Mouse (Mus musculus) central nervous system, embryonic 11.5 days (tissue): ENCODE measurements around the gene Actr1b. TPM values are rescaled to one million over a fixed set of nuclear protein-coding genes. Genes with fewer than 3 reads are reported as not detected.

Source experiments
- polyA plus RNA-seq: library from polyadenylated mRNA; depleted of rRNA; stranded (reverse); fragments of >200 nt; gene quantifications from 2 replicates; pipeline ENCODE4 v1.2.3, GENCODE M21; 2012; rRNA removed

Actr1b gene
- polyA plus RNA-seq = 110 and 133 TPM in 2 replicates

GRCm38 (mm10) chr1:36714311-36714710 lies at the start of gene Actr1b:
TSS of gene Actr1b (minus strand) at chr1:36714422.

GRCm38 (mm10) chr1:36761568-36761967 lies 47.3 kb upstream of the Actr1b start, which contains the start of gene Zap70:
TSS of gene Zap70 (plus strand) at chr1:36761798.

DNA sequence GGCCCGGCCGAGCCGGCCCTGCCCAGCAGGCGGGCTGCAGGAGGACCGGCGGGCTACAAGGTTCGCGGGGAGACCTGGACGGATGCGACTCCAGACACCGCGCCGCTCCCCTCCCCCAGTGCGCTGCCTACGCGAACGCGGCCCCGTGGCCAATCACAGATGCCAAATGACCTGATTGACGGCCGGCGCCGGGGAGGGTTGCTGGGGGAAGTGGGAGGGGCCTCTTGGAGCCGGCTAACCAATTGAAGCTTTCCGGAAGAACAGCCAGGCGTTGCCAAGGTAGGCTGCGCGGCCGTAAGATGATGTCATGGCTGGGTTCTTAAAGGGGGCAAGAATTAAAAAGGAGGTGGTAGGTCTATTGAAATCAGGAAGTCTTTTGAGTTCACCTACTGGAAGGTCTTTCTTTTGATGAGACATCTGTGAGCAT lies 4.4 kb downstream of the Actr1b start, which contains the start of gene 4933424G06Rik:
Gene 4933424G06Rik, plus strand, starts transcription at position 296 of the 427 bp plus-strand sequence.

GRCm38 (mm10) chr1:36691271-36692155 lies 22.7 kb downstream of the Actr1b start, which contains the start of gene Cox5b:
TSS of gene Cox5b (plus strand) at chr1:36691449.

DNA sequence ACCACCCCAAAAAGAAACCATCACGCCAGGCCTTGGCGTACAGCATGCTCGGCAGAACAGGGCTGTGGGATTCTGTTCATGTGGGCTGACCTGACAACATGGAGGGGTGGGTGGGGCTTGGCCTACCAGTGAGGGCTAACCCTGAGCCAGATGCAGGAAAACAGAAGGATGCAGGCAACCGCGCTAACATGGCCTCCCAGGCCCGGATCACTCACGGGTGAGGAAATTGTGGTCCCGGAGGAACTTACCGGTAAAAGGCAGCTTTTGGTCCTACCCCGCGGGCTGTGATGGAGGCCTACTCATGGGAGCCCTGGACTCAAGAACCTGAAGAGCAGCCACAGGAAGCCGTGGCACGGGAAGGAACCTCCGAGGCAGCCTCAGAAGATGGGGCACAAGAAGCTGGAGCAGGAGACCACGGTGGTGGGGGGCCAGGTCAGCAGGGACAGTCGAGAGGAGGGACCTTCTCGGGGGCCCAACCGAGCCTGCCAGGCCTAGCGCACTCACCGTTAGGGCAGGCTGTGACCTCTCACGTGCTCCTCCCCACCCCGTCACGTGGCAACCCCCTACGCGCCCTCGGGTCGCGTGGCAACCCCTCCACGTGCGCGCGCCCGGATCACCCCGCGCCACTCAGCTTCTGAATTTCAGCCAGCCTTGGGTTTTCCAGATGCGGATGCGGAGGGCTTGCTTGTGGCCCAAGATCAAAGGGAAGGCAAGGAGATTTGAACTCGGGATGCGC lies 31.4 kb downstream of the Actr1b start, which contains the start of gene Fam178b:
Gene Fam178b, minus strand, starts transcription at position 564 of the 736 bp plus-strand sequence.

Other genes with a start within 250 kb of the Actr1b start
- gene Cnnm4, start 242.8 kb downstream of the Actr1b start, polyA plus RNA-seq = 3.6 and 5.2 TPM in 2 replicates
- 17.1 and 23.3 TPM in 2 replicates for gene Cnnm3, start 202.6 kb downstream of the Actr1b start, polyA plus RNA-seq
- 15.1 and 17.2 TPM in 2 replicates for gene Ankrd23, start 177.5 kb downstream of the Actr1b start, polyA plus RNA-seq
- gene Gm42417, start 175.0 kb downstream of the Actr1b start, polyA plus RNA-seq = 0.02 and 0.38 TPM in 2 replicates
- 17.6 and 20.9 TPM in 2 replicates for gene Ankrd39, start 167.0 kb downstream of the Actr1b start, polyA plus RNA-seq
- 52.4 and 54.2 TPM in 2 replicates for gene Sema4c, start 156.1 kb downstream of the Actr1b start, polyA plus RNA-seq
- gene Fam178b, start 31.2 kb downstream of the Actr1b start, polyA plus RNA-seq = 0.24 and 0.72 TPM in 2 replicates
- gene Cox5b, start 23.0 kb downstream of the Actr1b start, polyA plus RNA-seq = 349 and 365 TPM in 2 replicates
- gene 4933424G06Rik, start 4.3 kb downstream of the Actr1b start, polyA plus RNA-seq = 0.15 TPM in 1 of 2 replicates, not detected in the other
- gene Zap70, start 47.4 kb upstream of the Actr1b start, polyA plus RNA-seq = 0.16 and 0.50 TPM in 2 replicates
- gene Tmem131, start 229.2 kb upstream of the Actr1b start, polyA plus RNA-seq = 27.9 and 35.9 TPM in 2 replicates